Mouse (Mus musculus) heart, embryonic 14.5 days (tissue): ENCODE data around the gene Mthfr. TPM values are rescaled to one million over a fixed set of nuclear protein-coding genes. Genes with fewer than 3 reads are reported as not detected.

Experiments used
- ATAC-seq: fragments of 200-750 bp; cut with Nextera tagmentation; 2 replicates; pipeline ENCODE4 v1.8.0; 2017; ENCODE audit warnings: low read depth, moderate TSS enrichment; ENCODE audit not compliant: insufficient number of reproducible peaks, insufficient read depth, low FRiP score
- H3K27ac ChIP-seq, 2 experiments: fragments of 200-500 bp in 1 of 2; fragments of 300-500 bp in 1 of 2; sonication (generic) in 1 of 2; replicated peaks in 1 of 2; 2 replicates each; pipeline ENCODE4 v1.5.1; 2012 to 2014; ENCODE audit warnings: low read depth in 2 of 2, low read length in 2 of 2, control low read depth in 1 of 2, mild to moderate bottlenecking in 1 of 2, mixed read lengths in 1 of 2; ENCODE audit not compliant: control insufficient read depth in 1 of 2, insufficient read depth in 1 of 2
- H3K27me3 ChIP-seq: fragments of 300-500 bp; sonication (generic); 2 replicates; pipeline ENCODE4 v1.6.1; 2014; ENCODE audit warnings: mild to moderate bottlenecking, low read length, control low read depth; ENCODE audit not compliant: control insufficient read depth, insufficient read depth
- H3K36me3 ChIP-seq: fragments of 300-500 bp; sonication (generic); 2 replicates; pipeline ENCODE4 v1.6.1; 2014; ENCODE audit warnings: mild to moderate bottlenecking, control low read depth, low read length, mixed read lengths; ENCODE audit not compliant: control insufficient read depth, insufficient read depth
- H3K4me1 ChIP-seq, 2 experiments: fragments of 200-500 bp in 1 of 2; fragments of 300-500 bp in 1 of 2; sonication (generic) in 1 of 2; 2 replicates each; pipeline ENCODE4 v1.6.1; 2012 to 2014; ENCODE audit warnings: low read length in 2 of 2, control low read depth in 1 of 2, mixed read lengths in 1 of 2; ENCODE audit not compliant: control insufficient read depth in 2 of 2, insufficient read depth in 2 of 2
- H3K4me2 ChIP-seq: fragments of 300-500 bp; sonication (generic); 2 replicates; pipeline ENCODE4 v1.6.1; 2014; ENCODE audit warnings: mild to moderate bottlenecking, low read length
- H3K4me3 ChIP-seq, 2 experiments: fragments of 200-500 bp in 1 of 2; fragments of 300-500 bp in 1 of 2; sonication (generic) in 1 of 2; 2 replicates each; pipeline ENCODE4 v1.5.1; 2012 to 2014; ENCODE audit warnings: low read length in 2 of 2, mild to moderate bottlenecking in 2 of 2, control low read depth in 1 of 2, low read depth in 1 of 2, moderate library complexity in 1 of 2; ENCODE audit not compliant: control insufficient read depth in 1 of 2, insufficient read depth in 1 of 2
- H3K9ac ChIP-seq: fragments of 300-500 bp; sonication (generic); 2 replicates; pipeline ENCODE4 v1.6.1; 2014; ENCODE audit warnings: mild to moderate bottlenecking, low read length
- H3K9me3 ChIP-seq: fragments of 300-500 bp; sonication (generic); 2 replicates; pipeline ENCODE4 v1.6.1; 2016; ENCODE audit warnings: low read length, control low read depth; ENCODE audit not compliant: control insufficient read depth
- WGBS: fragments of 180-500 bp; shearing (Covaris S2); extraction: QIAGEN DNeasy Blood & Tissue Kit; methylation state at CpG from one replicate; pipeline ENCODE4 v1.1.7; 2014; 5-methylcytosine and 5-hydroxymethylcytosine counted together
- polyA plus RNA-seq: library from polyadenylated mRNA; unstranded; fragments of >200 nt; fragmentation: Nextera tagmentation; extraction: Ambion mirVana; gene quantifications from 2 replicates; pipeline ENCODE4 v1.2.1, GENCODE M21; 2014

Gene Mthfr
- polyA plus RNA-seq, 1 experiment from 2014 or later, result 9.7 TPM

GRCm38 (mm10) chr4:148008412-148008811 is 30.5 kb upstream of the Mthfr start:
- Histone ChIP-seq H3K4me3 (no peak overlapping the region), H3K36me3 (peaks cover 92% of the 10 kb centered on the region), H3K4me2 (no peak overlapping the region), H3K4me1 (no peaks in the 10 kb centered on the region), H3K27ac (no peak overlapping the region), H3K9me3 (no peaks in the 10 kb centered on the region), H3K9ac (no peak overlapping the region), H3K27me3 (no peaks in the 10 kb centered on the region)
- no peak for ATAC-seq
- WGBS, result 74% methylated on average over 4 of the region's 4 CpGs

GRCm38 (mm10) chr4:148009641-148010040 is 29.2 kb upstream of the Mthfr start:
- Histone ChIP-seq H3K4me2 (no peak overlapping the region), H3K27me3 (no peaks in the 10 kb centered on the region), H3K4me1 (no peaks in the 10 kb centered on the region), H3K4me3 (no peak overlapping the region), H3K9me3 (no peaks in the 10 kb centered on the region), H3K9ac (no peak overlapping the region), H3K36me3 (peaks cover 100% of the 10 kb centered on the region), H3K27ac (no peak overlapping the region)
- ATAC-seq, result no peak
- 70% methylated on average over 2 of the region's 2 CpGs for WGBS

GRCm38 (mm10) chr4:148011332-148011731 is 27.5 kb upstream of the Mthfr start:
- Histone ChIP-seq H3K27me3 (no peaks in the 10 kb centered on the region), H3K4me1 (no peaks in the 10 kb centered on the region), H3K9ac (no peak overlapping the region), H3K4me2 (no peak overlapping the region), H3K36me3 (peaks cover 100% of the 10 kb centered on the region), H3K4me3 (no peak overlapping the region), H3K9me3 (no peaks in the 10 kb centered on the region), H3K27ac (no peak overlapping the region)
- WGBS, result 87% methylated on average over 3 of the region's 3 CpGs
- no peak for ATAC-seq

GRCm38 (mm10) chr4:148012216-148012615 is 26.7 kb upstream of the Mthfr start:
- Histone ChIP-seq H3K36me3 (peaks cover 100% of the 10 kb centered on the region), H3K4me1 (no peaks in the 10 kb centered on the region), H3K9ac (no peak overlapping the region), H3K27ac (no peak overlapping the region), H3K9me3 (no peaks in the 10 kb centered on the region), H3K4me3 (no peak overlapping the region), H3K27me3 (no peaks in the 10 kb centered on the region), H3K4me2 (no peak overlapping the region)
- 92% methylated on average over 4 of the region's 4 CpGs for WGBS
- no peak for ATAC-seq

GRCm38 (mm10) chr4:148015418-148015817 is 23.5 kb upstream of the Mthfr start:
- Histone ChIP-seq H3K4me1 (no peaks in the 10 kb centered on the region), H3K36me3 (peaks cover 97% of the 10 kb centered on the region), H3K27ac (no peak overlapping the region), H3K9ac (no peak overlapping the region), H3K4me2 (no peak overlapping the region), H3K27me3 (no peaks in the 10 kb centered on the region), H3K4me3 (no peak overlapping the region), H3K9me3 (no peaks in the 10 kb centered on the region)
- WGBS, result 79% methylated on average over 10 of the region's 10 CpGs
- no peak for ATAC-seq

- Histone ChIP-seq H3K4me2 (no peak overlapping the region), H3K36me3 (peaks cover 96% of the 10 kb centered on the region), H3K9me3 (no peaks in the 10 kb centered on the region), H3K27ac (no peak overlapping the region), H3K27me3 (no peaks in the 10 kb centered on the region), H3K4me3 (no peak overlapping the region), H3K4me1 (no peaks in the 10 kb centered on the region), H3K9ac (no peak overlapping the region)
- ATAC-seq, result no peak
- WGBS, result 64% methylated on average over 3 of the region's 3 CpGs
Observed at GRCm38 (mm10) chr4:148016981-148017380, 21.9 kb upstream of the Mthfr start.

GRCm38 (mm10) chr4:148018410-148018809 is 20.5 kb upstream of the Mthfr start:
- H3K27me3 ChIP-seq, result no peaks in the 10 kb centered on the region
- no peak overlapping the region for H3K27ac ChIP-seq
- H3K9me3 ChIP-seq, result no peaks in the 10 kb centered on the region
- H3K9ac ChIP-seq, result no peak overlapping the region
- no peak overlapping the region for H3K4me2 ChIP-seq
- peaks cover 96% of the 10 kb centered on the region for H3K36me3 ChIP-seq
- no peak overlapping the region for H3K4me3 ChIP-seq
- H3K4me1 ChIP-seq, result no peaks in the 10 kb centered on the region
- WGBS, result 70% methylated on average over 2 of the region's 2 CpGs
- ATAC-seq, result no peak

GRCm38 (mm10) chr4:148024003-148024402 is 14.9 kb upstream of the Mthfr start:
- Histone ChIP-seq H3K4me3 (no peak overlapping the region), H3K9me3 (no peaks in the 10 kb centered on the region), H3K4me2 (no peak overlapping the region), H3K4me1 (no peaks in the 10 kb centered on the region), H3K9ac (no peak overlapping the region), H3K27me3 (no peaks in the 10 kb centered on the region), H3K27ac (no peak overlapping the region), H3K36me3 (peaks cover 92% of the 10 kb centered on the region)
- 88% methylated on average over 3 of the region's 3 CpGs for WGBS
- no peak for ATAC-seq
